Mouse (Mus musculus): ENCODE measurements around the gene Gpr156. TPM values are rescaled to one million over a fixed set of nuclear protein-coding genes. Genes with fewer than 3 reads are reported as not detected.

Gpr156 gene
- total and polyA plus RNA-seq, 2 experiments from 2014 or later, result 0.10 to 0.34 TPM

DNA sequence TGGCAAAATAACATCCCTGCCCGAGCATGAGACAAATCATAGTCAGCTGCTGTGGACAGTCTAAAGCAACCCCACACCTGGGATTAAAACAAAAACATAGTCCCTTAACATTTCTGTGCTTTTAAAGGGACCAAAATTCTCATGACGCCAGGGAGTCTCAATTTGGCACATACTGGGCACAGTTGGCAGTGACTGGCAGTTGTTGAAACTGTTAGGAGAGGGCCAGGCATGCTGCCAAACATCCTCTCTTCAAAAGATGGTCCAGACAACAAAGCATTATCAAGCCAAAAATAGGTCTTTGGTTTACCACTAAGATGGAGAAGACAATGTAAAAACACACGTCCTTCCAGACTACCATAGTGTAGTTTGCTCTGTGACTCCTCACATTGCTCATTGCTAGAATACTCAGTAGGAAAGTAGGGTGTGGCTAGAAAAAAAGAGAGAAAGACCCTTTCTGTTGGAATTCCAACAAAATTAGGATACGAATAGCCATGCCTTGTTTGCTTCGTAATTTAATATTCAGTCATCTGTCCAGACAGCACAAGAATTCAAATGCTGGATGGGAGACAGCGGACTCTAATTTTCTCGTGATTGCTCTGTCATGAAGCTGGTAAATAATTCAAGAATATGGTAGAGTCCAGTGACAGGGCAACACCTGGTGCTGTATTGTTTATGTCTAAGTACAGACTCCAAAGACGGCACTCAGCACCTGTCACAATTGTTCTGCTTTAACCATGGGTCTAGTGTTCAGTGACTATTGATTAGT, 28.9 kb downstream of the Gpr156 start:
- no peaks in the 10 kb centered on the region for H3K27me3 ChIP-seq (ENCODE audit: control insufficient read depth, insufficient read depth, low read length)
- H3K9me3 ChIP-seq (replicated peaks; ENCODE audit: control insufficient read depth, low read length), result no peaks in the 10 kb centered on the region
- no peak overlapping the region for H3K4me2 ChIP-seq (ENCODE audit: low read depth, low read length)
- no peak overlapping the region for H3K27ac ChIP-seq (ENCODE audit: low read depth)
- no peaks in the 10 kb centered on the region for H3K36me3 ChIP-seq (replicated peaks; ENCODE audit: control insufficient read depth, insufficient read depth, low read length)
- H3K4me1 ChIP-seq (ENCODE audit: control insufficient read depth, insufficient read depth), result no peaks in the 10 kb centered on the region
- no peak overlapping the region for H3K9ac ChIP-seq (replicated peaks; ENCODE audit: low read depth, low read length)
- TF ChIP-seq CTCF (IDR thresholded peaks at IDR 0.05; ENCODE audit: low read depth), result no peak
- no peak for TF ChIP-seq EP300 (IDR thresholded peaks at IDR 0.05; ENCODE audit: low read depth)
- no peak for DNase-seq (ENCODE audit: low spot score)
- ATAC-seq (ENCODE audit: insufficient read depth, low read depth), result no peak
- 68% methylated on average over 8 of the region's 8 CpGs for WGBS
- no peak overlapping the region for H3K4me3 ChIP-seq (ENCODE audit: low read depth, low read length)

- Histone ChIP-seq H3K27ac (ENCODE audit: low read depth) (no peak overlapping the region), H3K4me2 (ENCODE audit: low read depth, low read length) (no peak overlapping the region), H3K4me3 (ENCODE audit: low read depth, low read length) (no peak overlapping the region), H3K4me1 (ENCODE audit: control insufficient read depth, insufficient read depth) (no peaks in the 10 kb centered on the region), H3K9me3 (replicated peaks; ENCODE audit: control insufficient read depth, low read length) (no peaks in the 10 kb centered on the region), H3K9ac (replicated peaks; ENCODE audit: low read depth, low read length) (no peak overlapping the region), H3K27me3 (ENCODE audit: control insufficient read depth, insufficient read depth, low read length) (no peaks in the 10 kb centered on the region), H3K36me3 (replicated peaks; ENCODE audit: control insufficient read depth, insufficient read depth, low read length) (no peaks in the 10 kb centered on the region)
- 19% methylated on average over 5 of the region's 5 CpGs for WGBS
- peak; percentile 79 for DNase-seq (ENCODE audit: low spot score)
- peak; percentile 91 for TF ChIP-seq CTCF (IDR thresholded peaks at IDR 0.05; ENCODE audit: low read depth)
- no peak for TF ChIP-seq EP300 (IDR thresholded peaks at IDR 0.05; ENCODE audit: low read depth)
- peak; percentile 76 for ATAC-seq (ENCODE audit: insufficient read depth, low read depth)
These were observed 30.9 kb downstream of the Gpr156 start for GRCm38 (mm10) chr16:37947160-37947559.

- H3K4me1 ChIP-seq (ENCODE audit: control insufficient read depth, insufficient read depth), result no peaks in the 10 kb centered on the region
- no peaks in the 10 kb centered on the region for H3K36me3 ChIP-seq (replicated peaks; ENCODE audit: control insufficient read depth, insufficient read depth, low read length)
- no peak overlapping the region for H3K9ac ChIP-seq (replicated peaks; ENCODE audit: low read depth, low read length)
- H3K4me2 ChIP-seq (ENCODE audit: low read depth, low read length), result no peak overlapping the region
- no peak overlapping the region for H3K27ac ChIP-seq (ENCODE audit: low read depth)
- no peak overlapping the region for H3K4me3 ChIP-seq (ENCODE audit: low read depth, low read length)
- DNase-seq (ENCODE audit: low spot score), result no peak
- H3K27me3 ChIP-seq (ENCODE audit: control insufficient read depth, insufficient read depth, low read length), result no peaks in the 10 kb centered on the region
- no peak for ATAC-seq (ENCODE audit: insufficient read depth, low read depth)
- no peaks in the 10 kb centered on the region for H3K9me3 ChIP-seq (replicated peaks; ENCODE audit: control insufficient read depth, low read length)
- 73% methylated on average over 4 of the region's 4 CpGs for WGBS
- TF ChIP-seq EP300 (IDR thresholded peaks at IDR 0.05; ENCODE audit: low read depth) (no peak), CTCF (IDR thresholded peaks at IDR 0.05; ENCODE audit: low read depth) (no peak)
These were observed 32.1 kb downstream of the Gpr156 start for GRCm38 (mm10) chr16:37948365-37948764.

DNA sequence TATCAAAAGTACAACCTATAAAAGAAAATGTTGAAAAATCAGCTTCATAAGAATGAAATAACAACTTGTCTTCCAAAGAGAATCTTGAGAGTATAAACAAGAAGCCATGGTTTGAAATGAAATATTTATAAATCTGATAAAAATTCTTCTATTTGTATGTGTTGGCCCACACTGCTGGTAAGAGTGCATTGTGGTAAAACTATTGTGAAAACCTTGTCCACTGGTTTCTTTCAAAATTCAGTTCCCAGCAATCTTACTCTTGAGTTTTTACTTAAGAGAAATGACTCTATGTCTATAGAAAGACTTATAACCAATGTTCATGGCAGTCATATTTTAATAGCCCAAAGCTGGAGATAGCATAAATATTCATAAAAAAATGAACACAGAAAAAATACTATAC, 34.9 kb downstream of the Gpr156 start:
- no peaks in the 10 kb centered on the region for H3K9me3 ChIP-seq (replicated peaks; ENCODE audit: control insufficient read depth, low read length)
- ATAC-seq (ENCODE audit: insufficient read depth, low read depth), result no peak
- no peaks in the 10 kb centered on the region for H3K27me3 ChIP-seq (ENCODE audit: control insufficient read depth, insufficient read depth, low read length)
- no peak overlapping the region for H3K4me2 ChIP-seq (ENCODE audit: low read depth, low read length)
- no peaks in the 10 kb centered on the region for H3K36me3 ChIP-seq (replicated peaks; ENCODE audit: control insufficient read depth, insufficient read depth, low read length)
- TF ChIP-seq CTCF (IDR thresholded peaks at IDR 0.05; ENCODE audit: low read depth), result no peak
- no peak for TF ChIP-seq EP300 (IDR thresholded peaks at IDR 0.05; ENCODE audit: low read depth)
- no peak for DNase-seq (ENCODE audit: low spot score)
- H3K27ac ChIP-seq (ENCODE audit: low read depth), result no peak overlapping the region
- no peak overlapping the region for H3K4me3 ChIP-seq (ENCODE audit: low read depth, low read length)
- H3K4me1 ChIP-seq (ENCODE audit: control insufficient read depth, insufficient read depth), result no peaks in the 10 kb centered on the region
- H3K9ac ChIP-seq (replicated peaks; ENCODE audit: low read depth, low read length), result no peak overlapping the region

DNA sequence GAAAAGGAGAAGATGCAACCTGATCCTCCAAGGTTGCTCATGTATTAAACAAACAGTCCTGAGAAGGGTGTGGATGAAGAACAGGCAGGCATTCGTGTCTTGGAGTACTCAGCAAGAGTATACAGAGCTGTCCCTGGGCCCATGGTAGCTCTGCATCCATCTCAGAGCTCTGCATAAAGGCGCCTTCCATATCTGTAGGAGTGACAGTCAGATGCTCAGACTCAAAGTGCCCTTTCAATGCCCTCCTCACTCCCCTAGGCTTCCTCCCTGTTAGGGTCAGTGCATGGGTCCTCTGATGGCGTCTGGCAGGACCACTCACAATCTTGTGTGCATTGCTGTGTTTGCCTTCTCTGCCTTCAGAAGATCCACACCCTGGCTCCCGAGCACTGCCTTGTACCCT, 36.9 kb downstream of the Gpr156 start:
- Histone ChIP-seq H3K4me2 (ENCODE audit: low read depth, low read length) (no peak overlapping the region), H3K9ac (replicated peaks; ENCODE audit: low read depth, low read length) (no peak overlapping the region), H3K9me3 (replicated peaks; ENCODE audit: control insufficient read depth, low read length) (no peaks in the 10 kb centered on the region), H3K4me3 (ENCODE audit: low read depth, low read length) (no peak overlapping the region), H3K36me3 (replicated peaks; ENCODE audit: control insufficient read depth, insufficient read depth, low read length) (no peaks in the 10 kb centered on the region), H3K27ac (ENCODE audit: low read depth) (no peak overlapping the region), H3K27me3 (ENCODE audit: control insufficient read depth, insufficient read depth, low read length) (no peaks in the 10 kb centered on the region), H3K4me1 (ENCODE audit: control insufficient read depth, insufficient read depth) (no peaks in the 10 kb centered on the region)
- WGBS, result 70% methylated on average over 4 of the region's 4 CpGs
- DNase-seq (ENCODE audit: low spot score), result no peak
- ATAC-seq (ENCODE audit: insufficient read depth, low read depth), result no peak
- no peak for TF ChIP-seq EP300 (IDR thresholded peaks at IDR 0.05; ENCODE audit: low read depth)
- TF ChIP-seq CTCF (IDR thresholded peaks at IDR 0.05; ENCODE audit: low read depth), result no peak

Measured in heart, postnatal 0 days (tissue).